ENCODE assay signal across 25 mouse cellular contexts in genomic region chr14:30038431-30038830, GRCm38 (mm10). TPM values are rescaled to one million over a fixed set of nuclear protein-coding genes. Genes with fewer than 3 reads are reported as not detected.
DNase-seq lines count a peak whose midpoint lies in the region; ATAC-seq and TF ChIP-seq lines count a peak whose summit lies in the region.
"Had no signal": no experiment of that assay in that cellular context is flagged by ENCODE, and none has a peak within 500 bp of the region (broad histone marks: within the 10 kb centered on the region; RNA-seq: fewer than 3 reads in every experiment).

No protein-coding gene starts in this region.

- WGBS in forebrain, embryonic 14.5 days, result 80% methylated on average over 18 of the region's 18 CpGs
- WGBS in forebrain, embryonic 10.5 days, result 92% methylated on average over 18 of the region's 18 CpGs

- ATAC-seq in forebrain, embryonic 14.5 days, result no peak
- ATAC-seq in erythroblast, adult 5-6 weeks (replicated peaks; ENCODE audit: low FRiP score, poor library complexity, severe bottlenecking), result no peak

- no peak for TF ChIP-seq CTCF in layer of hippocampus, adult 2 months (conservative IDR thresholded peaks at IDR 0.05)

- no peaks in the 10 kb centered on the region for H3K4me1 ChIP-seq in forebrain, embryonic 14.5 days (ENCODE audit: control insufficient read depth, insufficient read depth, low read length)
- no peaks in the 10 kb centered on the region for H3K4me1 ChIP-seq in forebrain, embryonic 10.5 days
- H3K4me1 ChIP-seq: embryonic facial prominence, embryonic 15.5 days; heart, embryonic 13.5 days; hindbrain, embryonic 13.5 days; limb, embryonic 15.5 days; midbrain, embryonic 12.5 days had no signal

- H3K27ac ChIP-seq in forebrain, embryonic 14.5 days (ENCODE audit: low read depth, low read length), result no peak overlapping the region
- H3K27ac ChIP-seq in forebrain, embryonic 10.5 days, result no peak overlapping the region
- H3K27ac ChIP-seq in layer of hippocampus, adult 2 months, result no peak overlapping the region
- H3K27ac ChIP-seq: embryonic facial prominence, embryonic 15.5 days; heart, adult 2 months; heart, embryonic 13.5 days; hindbrain, embryonic 13.5 days; limb, embryonic 15.5 days; liver, embryonic 14.5 days; midbrain, embryonic 12.5 days had no signal

- no peaks in the 10 kb centered on the region for H3K27me3 ChIP-seq in forebrain, embryonic 14.5 days (replicated peaks; ENCODE audit: control insufficient read depth, insufficient read depth, low read length)
- no peaks in the 10 kb centered on the region for H3K27me3 ChIP-seq in forebrain, embryonic 10.5 days (ENCODE audit: poor library complexity, severe bottlenecking)
- H3K27me3 ChIP-seq: embryonic facial prominence, embryonic 15.5 days; heart, embryonic 13.5 days; hindbrain, embryonic 13.5 days; limb, embryonic 15.5 days; midbrain, embryonic 12.5 days had no signal

- no peaks in the 10 kb centered on the region for H3K9me3 ChIP-seq in forebrain, embryonic 14.5 days (replicated peaks; ENCODE audit: control insufficient read depth, low read length)
- H3K9me3 ChIP-seq in forebrain, embryonic 10.5 days, result no peaks in the 10 kb centered on the region
- H3K9me3 ChIP-seq: embryonic facial prominence, embryonic 15.5 days; heart, embryonic 13.5 days; hindbrain, embryonic 13.5 days; limb, embryonic 15.5 days; midbrain, embryonic 12.5 days had no signal

- H3K4me2 ChIP-seq in forebrain, embryonic 14.5 days (ENCODE audit: low read length), result no peak overlapping the region
- H3K4me2 ChIP-seq: embryonic facial prominence, embryonic 15.5 days; heart, embryonic 13.5 days; hindbrain, embryonic 13.5 days; limb, embryonic 15.5 days; lung, embryonic 14.5 days; midbrain, embryonic 12.5 days had no signal

- no peak overlapping the region for H3K4me3 ChIP-seq in forebrain, embryonic 14.5 days (ENCODE audit: low read depth, low read length)
- no peak overlapping the region for H3K4me3 ChIP-seq in forebrain, embryonic 10.5 days
- H3K4me3 ChIP-seq in layer of hippocampus, adult 2 months, result no peak overlapping the region
- H3K4me3 ChIP-seq: embryonic facial prominence, embryonic 15.5 days; heart, adult 2 months; heart, embryonic 13.5 days; hindbrain, embryonic 13.5 days; limb, embryonic 15.5 days; midbrain, embryonic 12.5 days had no signal

- peak; percentile 56 for DNase-seq in forebrain, embryonic 14.5 days (ENCODE audit: low spot score)
- no peak for DNase-seq in forebrain, embryonic 10.5 days (ENCODE audit: extremely low spot score, low spot score)
- peak; percentile 60 for DNase-seq in brain, embryonic 18.5 days (ENCODE audit: low read depth, low spot score)
- DNase-seq in layer of hippocampus, adult 2 months (ENCODE audit: low spot score in 2 of 2), result peak; percentile 47
- peak; percentile 26 to 39 for DNase-seq in layer of hippocampus, postnatal 25 days (ENCODE audit: extremely low spot score in 1 of 2, low spot score in 1 of 2)
- no peak for DNase-seq in thymus, postnatal 36 days
- DNase-seq in heart, adult 11 months, result no peak
- DNase-seq: adrenal gland, postnatal 36 days; cerebellum, adult 8-10 months; gastrocnemius, postnatal 25 days; heart, adult 2 months; heart, postnatal 14 days; kidney, adult 2 months; kidney, postnatal 10 days; lung, embryonic 14.5 days; right cerebral cortex, postnatal 25 days; thymus, postnatal 25 days had no signal

- no peaks in the 10 kb centered on the region for H3K36me3 ChIP-seq in forebrain, embryonic 14.5 days (ENCODE audit: control insufficient read depth, insufficient read depth, low read length)
- no peaks in the 10 kb centered on the region for H3K36me3 ChIP-seq in forebrain, embryonic 10.5 days (replicated peaks)
- H3K36me3 ChIP-seq: limb, embryonic 15.5 days; midbrain, embryonic 12.5 days had no signal

- no peak overlapping the region for H3K9ac ChIP-seq in forebrain, embryonic 14.5 days (ENCODE audit: low read length)
- H3K9ac ChIP-seq: embryonic facial prominence, embryonic 15.5 days; heart, embryonic 13.5 days; hindbrain, embryonic 13.5 days; limb, embryonic 15.5 days; liver, embryonic 14.5 days; lung, embryonic 14.5 days; midbrain, embryonic 12.5 days had no signal

RNA-seq across cellular contexts. Expression of gene Chdh, which starts 29.6 kb away (rescaled TPM):
- 0.22 TPM in 1 of 2 replicates, not detected in the other for polyA plus RNA-seq in forebrain, embryonic 14.5 days (2014; fragmentation: Nextera tagmentation; extraction: Ambion mirVana)
- not detected in 2 replicates for polyA plus RNA-seq in forebrain, embryonic 10.5 days (2016; fragmentation: Nextera tagmentation; extraction: Ambion mirVana)
- total RNA-seq in layer of hippocampus, adult 2 months (2021), result 1 to 10 TPM; 2.2 to 2.5 TPM
- total RNA-seq in layer of hippocampus, postnatal 25 days (2021), result 1 to 10 TPM; 1.5 to 1.9 TPM
- 5.4 and 6.7 TPM in 2 replicates for total RNA-seq in erythroblast, adult 5-6 weeks (2015; ENCODE audit: low replicate concordance)
- 4.5 and 6.0 TPM in 2 replicates for total RNA-seq in erythroblast, adult 5-6 weeks (2017; ENCODE audit: low replicate concordance)

RNA-seq across cellular contexts. Expression of gene Il17rb, which starts 29.7 kb away (rescaled TPM):
- polyA plus RNA-seq in forebrain, embryonic 14.5 days (2014; fragmentation: Nextera tagmentation; extraction: Ambion mirVana), result 0.94 and 0.95 TPM in 2 replicates
- 0.76 and 0.91 TPM in 2 replicates for polyA plus RNA-seq in forebrain, embryonic 10.5 days (2016; fragmentation: Nextera tagmentation; extraction: Ambion mirVana)
- total RNA-seq in layer of hippocampus, adult 2 months (2021), result 1 to 10 TPM; 1.1 to 1.2 TPM
- total RNA-seq in layer of hippocampus, postnatal 25 days (2021), result 1 to 10 TPM in 1 of 2 experiments, under 1 TPM in 1; 0.89 to 1.2 TPM
- 0.38 and 1.7 TPM in 2 replicates for total RNA-seq in erythroblast, adult 5-6 weeks (2015; ENCODE audit: low replicate concordance)
- total RNA-seq in erythroblast, adult 5-6 weeks (2017; ENCODE audit: low replicate concordance), result 1.1 TPM in 1 of 2 replicates, not detected in the other
- total RNA-seq: heart, adult 2 months; neutrophil, adult 5-6 weeks had no signal

Comparison
In these comparisons a context has a peak if more than half of its experiments do, and no peak if none do; other contexts are left out.
1. DNase-seq: peak in forebrain, embryonic 14.5 days (single experiment), brain, embryonic 18.5 days (single experiment), layer of hippocampus, adult 2 months (2 of 2) and layer of hippocampus, postnatal 25 days (2 of 2); none in forebrain, embryonic 10.5 days (single experiment), thymus, postnatal 36 days (0 of 2) and heart, adult 11 months (single experiment).